Mouse (Mus musculus): ENCODE measurements around the gene Frmpd1.

DNA sequence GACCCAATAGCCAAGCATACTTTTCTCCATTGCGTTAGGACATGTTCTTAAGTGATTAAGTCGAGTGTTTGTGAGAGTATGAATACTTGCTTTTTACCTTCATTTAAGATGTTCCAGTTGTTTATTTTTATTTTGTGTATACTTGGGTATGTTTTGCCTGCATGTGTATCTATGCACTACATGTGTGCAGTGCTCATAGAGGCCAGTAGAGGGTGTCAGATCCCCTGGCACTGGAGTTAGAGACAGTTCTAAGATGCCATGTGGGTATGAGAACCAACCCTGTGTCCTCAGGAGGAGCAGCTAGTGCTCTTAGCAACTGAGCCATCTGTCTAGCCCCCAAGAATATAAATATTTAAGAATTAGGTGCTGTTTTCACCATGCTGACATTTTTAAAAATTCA lies 37.7 kb downstream of the Frmpd1 start:
- TF ChIP-seq CTCF (IDR thresholded peaks at IDR 0.05; ENCODE audit: insufficient read depth, low read length) (no peak), POLR2A (IDR thresholded peaks at IDR 0.05; ENCODE audit: borderline replicate concordance, extremely low read depth, low read depth, low read length) (no peak)
